Mouse (Mus musculus) stomach, postnatal 0 days (tissue): ENCODE data around the gene 1700123O20Rik. TPM values are rescaled to one million over a fixed set of nuclear protein-coding genes. Genes with fewer than 3 reads are reported as not detected.

Experiments
- ATAC-seq: fragments of 200-750 bp; cut with Nextera tagmentation; 2 replicates; pipeline ENCODE4 v1.8.0; 2017; ENCODE audit not compliant: low FRiP score, low TSS enrichment
- DNase-seq: peaks from one replicate; pipeline ENCODE4 v3.0.0-alpha.2; 2016; ENCODE audit warnings: low spot score
- H3K27ac ChIP-seq: fragments of 300-500 bp; sonication (generic); replicated peaks from 2 replicates; pipeline ENCODE4 v1.5.1; 2014; ENCODE audit warnings: mild to moderate bottlenecking, control low read depth
- H3K27me3 ChIP-seq: fragments of 300-500 bp; sonication (generic); 2 replicates; pipeline ENCODE4 v1.6.1; 2014; ENCODE audit warnings: low read length; ENCODE audit not compliant: control insufficient read depth, insufficient read depth
- H3K36me3 ChIP-seq: fragments of 300-500 bp; sonication (generic); 2 replicates; pipeline ENCODE4 v1.6.1; 2014; ENCODE audit warnings: low read length, mixed read lengths; ENCODE audit not compliant: control insufficient read depth, insufficient read depth
- H3K4me1 ChIP-seq: fragments of 300-500 bp; sonication (generic); replicated peaks from 2 replicates; pipeline ENCODE4 v1.6.1; 2014; ENCODE audit warnings: antibody characterized with exemption; ENCODE audit not compliant: control insufficient read depth, insufficient read depth
- H3K4me2 ChIP-seq: fragments of 300-500 bp; sonication (generic); replicated peaks from 2 replicates; pipeline ENCODE4 v1.6.1; 2014; ENCODE audit warnings: low read depth, mild to moderate bottlenecking, control low read depth, moderate library complexity
- H3K4me3 ChIP-seq: fragments of 300-500 bp; sonication (generic); 2 replicates; pipeline ENCODE4 v1.5.1; 2014; ENCODE audit warnings: low read depth, low read length, control low read depth
- H3K9ac ChIP-seq: fragments of 300-500 bp; sonication (generic); 2 replicates; pipeline ENCODE4 v1.6.1; 2014; ENCODE audit warnings: mild to moderate bottlenecking, low read length, control low read depth, mixed read lengths
- H3K9me3 ChIP-seq: fragments of 300-500 bp; sonication (generic); 2 replicates; pipeline ENCODE4 v1.6.1; 2016; ENCODE audit warnings: low read length; ENCODE audit not compliant: control insufficient read depth
- CTCF ChIP-seq: IDR thresholded peaks from 2 replicates; pipeline ENCODE4 v1.5.1; 2016; ENCODE audit warnings: antibody characterized with exemption, low read depth, mild to moderate bottlenecking, moderate library complexity
- EP300 ChIP-seq: optimal IDR thresholded peaks from 2 replicates; pipeline ENCODE3; 2016; ENCODE audit warnings: antibody characterized with exemption
- WGBS: fragments of 180-500 bp; shearing (Covaris S2); extraction: QIAGEN DNeasy Blood & Tissue Kit; methylation state at CpG from one replicate; pipeline ENCODE4 v1.1.7; 2014; 5-methylcytosine and 5-hydroxymethylcytosine counted together
- polyA plus RNA-seq: library from polyadenylated mRNA; unstranded; fragments of >200 nt; fragmentation: Nextera tagmentation; extraction: Ambion mirVana; gene quantifications from 2 replicates; pipeline ENCODE4 v1.2.1, GENCODE M21; 2015

Gene 1700123O20Rik
- polyA plus RNA-seq, 1 experiment from 2014 or later, result 61.7 TPM

- WGBS, result 8% methylated on average over 8 of the region's 8 CpGs
- ATAC-seq, result no peak
These were observed 545 bp upstream of the 1700123O20Rik start for GRCm38 (mm10) chr14:54685471-54685870.

GRCm38 (mm10) chr14:54686522-54687143, 617 bp downstream of the 1700123O20Rik start, which contains the start of gene Acin1:
Acin1 (minus strand) TSS chr14:54686931.
- WGBS, result under 1% methylated on average over 44 of the region's 44 CpGs
- peak within 1 kb of the TSS; percentile 97 for H3K9ac ChIP-seq
- H3K27ac ChIP-seq, result peak within 1 kb of the TSS; percentile 99
- DNase-seq (peak; percentile 100), ATAC-seq (peak; percentile 97)
- H3K36me3 ChIP-seq, result peaks cover 3% of the 10 kb centered on the region; the same call in 1 of the 2 replicates
- no peaks in the 10 kb centered on the region for H3K9me3 ChIP-seq
- H3K27me3 ChIP-seq, result no peaks in the 10 kb centered on the region
- no peaks in the 10 kb centered on the region for H3K4me1 ChIP-seq
- peak within 1 kb of the TSS; percentile 66 for H3K4me2 ChIP-seq
- no peak for TF ChIP-seq CTCF
- no peak for TF ChIP-seq EP300
- peak within 1 kb of the TSS; percentile 96 for H3K4me3 ChIP-seq

More at GRCm38 (mm10) chr14:54685471-54685870, 545 bp upstream of the 1700123O20Rik start:
- H3K9me3 ChIP-seq, result no peaks in the 10 kb centered on the region
- H3K4me1 ChIP-seq, result no peaks in the 10 kb centered on the region
- H3K4me2 ChIP-seq, result peak overlapping the region; percentile 66
- H3K4me3 ChIP-seq, result peak overlapping the region; percentile 96
- TF ChIP-seq EP300 (no peak), CTCF (no peak)
- no peaks in the 10 kb centered on the region for H3K27me3 ChIP-seq
- no peak for DNase-seq
- H3K36me3 ChIP-seq, result peaks cover 3% of the 10 kb centered on the region; the same call in 1 of the 2 replicates
- peak overlapping the region; percentile 97 for H3K9ac ChIP-seq
- peak overlapping the region; percentile 99; the same call in 1 of the 2 replicates for H3K27ac ChIP-seq

DNA sequence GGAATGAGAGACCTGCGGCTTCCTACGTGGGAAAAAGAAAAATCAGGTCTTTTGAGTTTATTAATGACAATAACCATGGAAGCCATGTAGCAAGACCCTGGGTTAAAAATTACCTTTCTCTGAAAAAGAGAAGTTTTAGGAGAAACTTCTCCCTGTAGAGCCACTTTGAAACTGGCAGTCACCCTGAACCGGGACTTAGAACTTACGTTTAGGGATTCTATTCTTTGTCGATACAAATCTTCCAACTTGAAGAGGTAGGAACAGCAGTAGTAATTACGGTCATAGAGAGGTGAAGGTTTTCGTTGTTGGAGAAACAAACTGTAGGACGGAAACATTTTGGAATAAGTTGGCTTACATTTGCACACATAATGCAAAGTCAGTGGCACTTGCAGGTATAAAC, 1.2 kb downstream of the 1700123O20Rik start:
- H3K9me3 ChIP-seq, result no peaks in the 10 kb centered on the region
- peaks cover 3% of the 10 kb centered on the region; the same call in 1 of the 2 replicates for H3K36me3 ChIP-seq
- no peaks in the 10 kb centered on the region for H3K4me1 ChIP-seq
- H3K27me3 ChIP-seq, result no peaks in the 10 kb centered on the region
- peak overlapping the region; percentile 70 for H3K9ac ChIP-seq
- peak overlapping the region; percentile 60 for H3K4me2 ChIP-seq
- peak overlapping the region; percentile 96 for H3K4me3 ChIP-seq
- no peak for DNase-seq
- WGBS, result 1% methylated on average over 8 of the region's 8 CpGs
- no peak for TF ChIP-seq CTCF
- TF ChIP-seq EP300, result no peak
- peak overlapping the region; percentile 46; the same call in 1 of the 2 replicates for H3K27ac ChIP-seq
- no peak for ATAC-seq

- H3K9me3 ChIP-seq, result no peaks in the 10 kb centered on the region
- DNase-seq (no peak), ATAC-seq (peak; percentile 24; the same call in 1 of the 2 replicates)
- no peak overlapping the region for H3K4me3 ChIP-seq
- TF ChIP-seq EP300 (no peak), CTCF (no peak)
- WGBS, result 61% methylated on average over 6 of the region's 6 CpGs
- H3K36me3 ChIP-seq, result no peaks in the 10 kb centered on the region; the same call in 1 of the 2 replicates
- no peak overlapping the region for H3K4me2 ChIP-seq
- H3K9ac ChIP-seq, result no peak overlapping the region
- no peak overlapping the region for H3K27ac ChIP-seq
- no peaks in the 10 kb centered on the region for H3K27me3 ChIP-seq
- H3K4me1 ChIP-seq, result no peaks in the 10 kb centered on the region
These were observed 9.0 kb downstream of the 1700123O20Rik start for GRCm38 (mm10) chr14:54695042-54695441.

GRCm38 (mm10) chr14:54696752-54697151, 10.7 kb downstream of the 1700123O20Rik start:
- no peak for DNase-seq
- Histone ChIP-seq H3K9me3 (no peaks in the 10 kb centered on the region), H3K4me2 (no peak overlapping the region), H3K27me3 (no peaks in the 10 kb centered on the region), H3K9ac (no peak overlapping the region), H3K4me1 (no peaks in the 10 kb centered on the region), H3K4me3 (no peak overlapping the region), H3K36me3 (no peaks in the 10 kb centered on the region; the same call in 1 of the 2 replicates), H3K27ac (no peak overlapping the region)
- ATAC-seq, result no peak
- WGBS, result 78% methylated on average over 4 of the region's 4 CpGs
- TF ChIP-seq EP300 (no peak), CTCF (no peak)

- Histone ChIP-seq H3K9me3 (no peaks in the 10 kb centered on the region), H3K4me3 (no peak within 1 kb of the TSS), H3K9ac (no peak within 1 kb of the TSS), H3K4me1 (no peaks in the 10 kb centered on the region), H3K27ac (no peak within 1 kb of the TSS), H3K4me2 (no peak within 1 kb of the TSS), H3K36me3 (no peaks in the 10 kb centered on the region; the same call in 1 of the 2 replicates), H3K27me3 (no peaks in the 10 kb centered on the region)
- no peak for TF ChIP-seq CTCF
- no peak for TF ChIP-seq EP300
- WGBS, result 76% methylated on average over 4 of the region's 4 CpGs
- DNase-seq (no peak), ATAC-seq (no peak)
These were observed 12.7 kb downstream of the 1700123O20Rik start, which contains the start of gene Gm29776 for GRCm38 (mm10) chr14:54698733-54699132. Gm29776 (minus strand) TSS chr14:54698833.
